Mouse (Mus musculus) limb, embryonic 13.5 days (tissue): Measurements from ENCODE around the gene Rnft2. TPM values are rescaled to one million over a fixed set of nuclear protein-coding genes. Genes with fewer than 3 reads are reported as not detected.

Source experiments
- ATAC-seq: fragments of 200-750 bp; cut with Nextera tagmentation; 2 replicates; pipeline ENCODE4 v1.8.0; 2017; ENCODE audit warnings: low read depth, moderate number of reproducible peaks, moderate TSS enrichment; ENCODE audit not compliant: low FRiP score
- H3K27ac ChIP-seq: fragments of 300-500 bp; sonication (generic); 2 replicates; pipeline ENCODE4 v1.5.1; 2015; ENCODE audit warnings: inconsistent platforms, mild to moderate bottlenecking, moderate library complexity
- H3K27me3 ChIP-seq: fragments of 300-500 bp; sonication (generic); 2 replicates; pipeline ENCODE4 v1.6.1; 2015; ENCODE audit warnings: mild to moderate bottlenecking, inconsistent platforms
- H3K36me3 ChIP-seq: fragments of 300-500 bp; sonication (generic); 2 replicates; pipeline ENCODE4 v1.6.1; 2015; ENCODE audit warnings: inconsistent platforms, mild to moderate bottlenecking, moderate library complexity
- H3K4me1 ChIP-seq: fragments of 300-500 bp; sonication (generic); 2 replicates; pipeline ENCODE4 v1.6.1; 2015; ENCODE audit warnings: inconsistent platforms
- H3K4me2 ChIP-seq: fragments of 300-500 bp; sonication (generic); replicated peaks from 2 replicates; pipeline ENCODE4 v1.6.1; 2015; ENCODE audit warnings: inconsistent platforms, mild to moderate bottlenecking, moderate library complexity
- H3K4me3 ChIP-seq: fragments of 300-500 bp; sonication (generic); 2 replicates; pipeline ENCODE4 v1.5.1; 2015; ENCODE audit warnings: moderate library complexity, mild to moderate bottlenecking, inconsistent platforms
- H3K9ac ChIP-seq: fragments of 300-500 bp; sonication (generic); 2 replicates; pipeline ENCODE4 v1.6.1; 2015; ENCODE audit warnings: mild to moderate bottlenecking, inconsistent platforms
- H3K9me3 ChIP-seq: fragments of 300-500 bp; sonication (generic); 2 replicates; pipeline ENCODE4 v1.6.1; 2016; ENCODE audit warnings: inconsistent platforms
- WGBS: fragments of 180-500 bp; shearing (Covaris S2); methylation state at CpG from one replicate; pipeline ENCODE4 v1.1.7; 2015; 5-methylcytosine and 5-hydroxymethylcytosine counted together
- polyA plus RNA-seq: library from polyadenylated mRNA; unstranded; fragments of >200 nt; fragmentation: Nextera tagmentation; extraction: Ambion mirVana; gene quantifications from 2 replicates; pipeline ENCODE4 v1.2.1, GENCODE M21; 2015

Rnft2 gene
- polyA plus RNA-seq, 1 experiment from 2014 or later = 4.6 TPM

DNA sequence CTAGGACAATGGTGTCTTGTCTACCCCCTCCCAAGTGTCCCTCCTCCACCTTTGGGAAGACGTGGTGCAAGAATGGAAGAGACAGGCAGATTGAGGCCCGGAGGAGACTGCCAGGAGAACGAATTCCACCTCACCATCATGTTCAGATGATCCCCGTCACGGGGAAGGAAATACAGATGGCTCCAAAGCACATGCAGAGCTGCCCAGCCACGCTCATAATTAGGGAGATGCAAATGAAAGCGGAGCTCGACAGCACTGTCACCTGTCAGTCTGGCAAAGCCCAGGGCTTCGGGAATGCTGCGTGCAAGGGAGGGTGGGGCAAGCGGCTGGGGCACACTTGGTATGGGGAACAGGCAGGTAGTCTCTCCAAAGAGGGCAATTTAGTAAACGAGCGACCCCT lies 47.5 kb downstream of the Rnft2 start:
- WGBS = 73% methylated on average over 13 of the region's 13 CpGs
- ATAC-seq = no peak
- H3K27ac ChIP-seq = no peak overlapping the region

DNA sequence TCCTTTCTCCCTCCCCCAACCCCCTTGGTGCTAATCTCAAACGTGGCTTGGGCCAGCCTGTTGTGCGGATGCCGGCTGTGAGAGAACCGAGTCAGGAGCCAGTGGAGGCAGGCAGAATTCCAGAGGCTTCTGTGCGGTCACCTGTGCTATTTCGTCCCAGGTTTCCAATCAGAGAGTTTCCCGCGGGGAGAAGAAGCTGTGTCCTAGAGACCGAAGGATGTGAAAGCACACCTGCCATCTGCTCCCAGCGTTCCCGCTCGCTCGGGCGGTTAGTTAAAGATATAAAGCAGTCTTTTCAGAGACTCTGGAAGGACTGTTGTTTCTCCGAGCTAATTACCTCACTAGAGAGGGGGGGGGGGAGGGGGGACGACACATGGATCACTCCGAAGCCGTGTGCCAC lies 52.7 kb downstream of the Rnft2 start:
- Histone ChIP-seq H3K27ac (no peak overlapping the region), H3K9ac (no peak overlapping the region), H3K4me3 (no peak overlapping the region), H3K4me2 (no peak overlapping the region), H3K36me3 (no peaks in the 10 kb centered on the region), H3K4me1 (peaks cover 10% of the 10 kb centered on the region; the same call in 1 of the 2 replicates), H3K27me3 (peaks cover 32% of the 10 kb centered on the region), H3K9me3 (no peaks in the 10 kb centered on the region)
- WGBS = 18% methylated on average over 15 of the region's 18 CpGs
- ATAC-seq = no peak

More for the DNA sequence above, 47.5 kb downstream of the Rnft2 start:
- Histone ChIP-seq H3K36me3 (peaks cover 15% of the 10 kb centered on the region; the same call in 1 of the 2 replicates), H3K4me2 (no peak overlapping the region), H3K4me1 (peaks cover 2% of the 10 kb centered on the region; the same call in 1 of the 2 replicates), H3K9ac (no peak overlapping the region), H3K9me3 (no peaks in the 10 kb centered on the region), H3K4me3 (no peak overlapping the region), H3K27me3 (peaks cover 14% of the 10 kb centered on the region; the same call in 1 of the 2 replicates)

- no peak overlapping the region for H3K9ac ChIP-seq
- ATAC-seq = no peak
- no peak overlapping the region for H3K27ac ChIP-seq
- no peaks in the 10 kb centered on the region for H3K9me3 ChIP-seq
- peaks cover 10% of the 10 kb centered on the region; the same call in 1 of the 2 replicates for H3K4me1 ChIP-seq
- no peak overlapping the region for H3K4me3 ChIP-seq
- H3K4me2 ChIP-seq = no peak overlapping the region
- no peaks in the 10 kb centered on the region for H3K36me3 ChIP-seq
- 80% methylated on average over 9 of the region's 9 CpGs for WGBS
- H3K27me3 ChIP-seq = peaks cover 32% of the 10 kb centered on the region
These were observed 54.4 kb downstream of the Rnft2 start for GRCm38 (mm10) chr5:118190491-118190890.

GRCm38 (mm10) chr5:118188356-118188755 lies 56.6 kb downstream of the Rnft2 start:
- H3K9ac ChIP-seq = no peak overlapping the region
- H3K4me1 ChIP-seq = peaks cover 10% of the 10 kb centered on the region; the same call in 1 of the 2 replicates
- no peaks in the 10 kb centered on the region for H3K9me3 ChIP-seq
- no peak for ATAC-seq
- 27% methylated on average over 6 of the region's 6 CpGs for WGBS
- no peak overlapping the region for H3K27ac ChIP-seq
- no peak overlapping the region for H3K4me3 ChIP-seq
- no peaks in the 10 kb centered on the region for H3K36me3 ChIP-seq
- peaks cover 28% of the 10 kb centered on the region for H3K27me3 ChIP-seq
- H3K4me2 ChIP-seq = no peak overlapping the region

- Histone ChIP-seq H3K9me3 (no peaks in the 10 kb centered on the region), H3K27me3 (peaks cover 18% of the 10 kb centered on the region), H3K4me1 (peaks cover 4% of the 10 kb centered on the region; the same call in 1 of the 2 replicates), H3K9ac (no peak overlapping the region), H3K4me2 (no peak overlapping the region), H3K36me3 (no peaks in the 10 kb centered on the region), H3K27ac (no peak overlapping the region), H3K4me3 (no peak overlapping the region)
- ATAC-seq = no peak
- WGBS = 83% methylated on average over 9 of the region's 9 CpGs
These were observed 57.8 kb downstream of the Rnft2 start for GRCm38 (mm10) chr5:118186903-118187633.

DNA sequence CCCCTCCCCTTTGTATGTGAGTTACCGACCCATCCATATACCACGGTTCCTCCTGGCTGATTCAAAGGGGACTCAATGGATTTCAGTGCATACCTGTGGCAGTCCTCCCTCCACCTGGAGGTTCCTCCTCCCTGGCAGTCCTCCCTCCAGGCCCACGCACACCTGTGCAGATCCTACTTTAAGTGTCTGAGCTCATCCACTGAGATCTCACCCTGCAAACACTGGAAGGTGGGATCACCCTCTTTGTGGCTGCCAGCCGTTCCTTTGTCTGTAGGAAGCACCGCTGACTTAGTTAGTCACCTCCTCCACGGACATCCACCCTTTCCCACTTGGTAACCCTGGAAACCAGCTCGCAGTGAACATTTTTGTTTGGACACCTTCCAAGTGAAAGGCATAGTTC lies 67.3 kb downstream of the Rnft2 start:
- H3K4me3 ChIP-seq = no peak overlapping the region
- H3K27ac ChIP-seq = no peak overlapping the region
- peaks cover 9% of the 10 kb centered on the region for H3K4me1 ChIP-seq
- 0 out of 2 replicates have a peak, but pooled peaks cover 4% of the 10 kb centered on the region for H3K9me3 ChIP-seq
- no peak overlapping the region for H3K4me2 ChIP-seq
- WGBS = 78% methylated on average over 7 of the region's 7 CpGs
- H3K27me3 ChIP-seq = peaks cover 58% of the 10 kb centered on the region
- no peak for ATAC-seq
- no peaks in the 10 kb centered on the region for H3K36me3 ChIP-seq
- no peak overlapping the region for H3K9ac ChIP-seq

DNA sequence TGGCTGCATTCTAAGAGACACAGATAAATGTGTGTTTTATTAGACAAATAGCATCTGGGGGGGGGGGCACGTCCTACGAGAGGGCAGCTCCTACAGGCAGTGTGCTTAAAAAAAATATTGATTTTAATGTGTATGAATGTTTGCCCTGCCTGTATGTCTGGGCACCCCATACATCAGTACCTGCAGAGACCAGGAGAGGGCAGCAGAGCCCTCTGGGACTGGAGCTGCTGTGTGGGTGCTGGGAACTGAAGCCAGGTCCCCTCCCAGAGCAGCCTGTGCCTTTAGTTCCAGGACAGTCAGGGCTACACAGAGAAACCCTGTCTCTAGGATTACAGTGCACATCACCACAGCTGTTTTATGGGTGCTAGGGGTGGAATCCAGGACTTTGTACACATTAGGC lies 69.8 kb downstream of the Rnft2 start:
- 0 out of 2 replicates have a peak, but pooled peaks cover 4% of the 10 kb centered on the region for H3K9me3 ChIP-seq
- H3K9ac ChIP-seq = no peak overlapping the region
- ATAC-seq = no peak
- H3K27me3 ChIP-seq = peaks cover 80% of the 10 kb centered on the region
- H3K4me1 ChIP-seq = peaks cover 27% of the 10 kb centered on the region
- peak overlapping the region; percentile 26; the same call in 1 of the 2 replicates for H3K4me3 ChIP-seq
- 21% methylated on average over 2 of the region's 2 CpGs for WGBS
- no peak overlapping the region for H3K27ac ChIP-seq
- peak overlapping the region; percentile 56 for H3K4me2 ChIP-seq
- no peaks in the 10 kb centered on the region for H3K36me3 ChIP-seq

DNA sequence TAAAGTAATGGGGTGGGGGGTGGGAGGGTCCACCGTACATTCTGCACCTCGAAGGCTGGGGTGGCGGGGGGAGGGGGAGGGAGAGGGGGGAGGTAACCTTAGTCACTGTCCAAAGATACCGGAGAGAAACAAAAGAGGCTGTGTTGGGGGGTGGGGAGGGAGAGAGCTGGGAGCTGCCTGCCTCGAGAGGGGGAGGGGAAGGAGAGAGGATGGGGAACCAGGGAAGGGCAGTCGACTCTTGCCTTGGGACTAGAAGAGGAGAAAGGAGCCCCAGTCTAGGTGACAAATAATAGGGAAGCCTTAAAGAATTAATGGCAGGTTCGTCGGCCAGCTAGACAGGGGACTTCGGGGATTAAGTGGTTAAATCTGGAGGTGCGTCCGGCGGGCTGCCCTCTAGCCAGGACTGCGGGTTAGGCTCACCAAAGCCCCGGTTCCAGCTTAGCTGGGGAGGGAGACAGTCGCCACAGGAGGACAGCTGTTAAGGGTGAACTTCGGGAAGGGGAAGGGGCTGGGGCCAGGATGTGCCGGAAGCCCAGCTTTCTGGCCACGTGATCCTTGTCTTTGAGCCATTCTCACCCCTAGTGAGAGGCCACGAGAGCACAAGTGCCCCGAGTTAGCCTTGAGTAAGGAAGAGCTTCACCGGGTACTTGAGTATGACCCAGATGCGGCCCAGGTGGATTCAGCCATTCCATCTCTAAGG lies 70.5 kb downstream of the Rnft2 start:
- H3K27me3 ChIP-seq = peaks cover 82% of the 10 kb centered on the region
- no peaks in the 10 kb centered on the region for H3K36me3 ChIP-seq
- peaks cover 29% of the 10 kb centered on the region for H3K4me1 ChIP-seq
- H3K4me2 ChIP-seq = peak overlapping the region; percentile 56
- 0 out of 2 replicates have a peak, but pooled peaks cover 4% of the 10 kb centered on the region for H3K9me3 ChIP-seq
- H3K4me3 ChIP-seq = peak overlapping the region; percentile 26
- ATAC-seq = no peak
- no peak overlapping the region for H3K27ac ChIP-seq
- WGBS = under 1% methylated on average over 22 of the region's 22 CpGs
- H3K9ac ChIP-seq = peak overlapping the region; percentile 43; the same call in 1 of the 2 replicates

DNA sequence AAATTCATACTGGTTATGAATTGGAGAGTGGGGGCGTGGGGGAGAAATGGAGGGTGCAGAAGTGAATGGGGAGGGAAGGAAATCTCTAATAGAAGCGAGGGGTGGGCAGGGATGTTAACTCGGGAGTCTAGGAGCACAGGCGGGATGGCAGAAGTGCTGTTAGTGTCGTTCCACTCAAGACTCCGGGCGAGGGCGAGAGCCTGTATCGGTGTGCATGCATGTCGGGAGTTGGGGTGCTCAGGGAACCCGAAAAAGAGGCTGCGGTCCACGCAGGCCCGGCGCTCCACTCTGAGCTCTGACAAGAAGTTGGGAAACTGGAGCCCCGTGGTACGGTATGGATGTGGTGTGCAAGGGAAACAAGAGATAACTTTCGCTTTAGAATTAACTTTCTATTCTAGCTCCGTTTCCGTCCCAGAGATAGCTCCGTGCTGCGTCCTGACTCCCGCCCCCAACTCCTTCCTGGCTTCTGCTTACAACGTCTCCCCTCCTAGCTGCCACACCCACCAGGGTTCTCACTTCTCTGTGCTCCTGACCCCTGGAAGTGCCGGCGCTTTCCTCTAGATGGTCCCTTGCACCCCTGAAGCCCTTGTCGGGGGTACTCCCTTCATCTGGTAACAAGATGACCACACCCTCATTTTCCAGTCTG lies 72.7 kb downstream of the Rnft2 start:
- no peak for ATAC-seq
- no peak overlapping the region for H3K9ac ChIP-seq
- WGBS = 1% methylated on average over 27 of the region's 27 CpGs

DNA sequence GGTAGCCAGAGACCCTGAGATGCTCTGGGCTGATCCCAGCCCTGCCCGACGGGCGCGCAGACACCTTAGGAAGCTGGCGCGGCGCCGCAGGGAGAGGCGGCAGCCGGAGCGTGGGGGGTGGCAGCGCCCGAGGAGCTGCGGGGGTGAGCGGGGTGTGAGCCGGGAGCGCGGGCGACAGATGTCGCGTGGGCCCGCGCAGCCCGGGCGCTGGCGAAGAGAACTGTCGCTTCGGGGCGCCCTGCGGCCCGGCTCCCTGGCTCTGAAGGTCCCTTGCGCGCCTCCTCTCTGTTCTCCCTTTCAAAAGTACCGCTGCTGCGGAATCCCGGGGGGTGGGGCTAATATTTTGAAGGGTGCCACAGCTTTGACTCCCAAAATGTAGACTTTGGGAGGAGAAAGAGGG lies 73.3 kb downstream of the Rnft2 start:
- H3K27ac ChIP-seq = no peak overlapping the region
- under 1% methylated on average over 35 of the region's 36 CpGs for WGBS
- no peak for ATAC-seq

More for the DNA sequence above, 72.7 kb downstream of the Rnft2 start:
- Histone ChIP-seq H3K36me3 (no peaks in the 10 kb centered on the region), H3K9me3 (0 out of 2 replicates have a peak, but pooled peaks cover 4% of the 10 kb centered on the region), H3K4me2 (peak overlapping the region; percentile 63), H3K4me1 (peaks cover 34% of the 10 kb centered on the region), H3K4me3 (peak overlapping the region; percentile 38), H3K27me3 (peaks cover 92% of the 10 kb centered on the region), H3K27ac (no peak overlapping the region)

GRCm38 (mm10) chr5:118170888-118171529 lies 73.9 kb downstream of the Rnft2 start:
- Histone ChIP-seq H3K9ac (no peak overlapping the region), H3K27ac (no peak overlapping the region), H3K4me2 (peak overlapping the region; percentile 63), H3K4me1 (peaks cover 34% of the 10 kb centered on the region), H3K36me3 (no peaks in the 10 kb centered on the region), H3K4me3 (peak overlapping the region; percentile 38), H3K9me3 (0 out of 2 replicates have a peak, but pooled peaks cover 4% of the 10 kb centered on the region), H3K27me3 (peaks cover 97% of the 10 kb centered on the region)
- no peak for ATAC-seq
- WGBS = under 1% methylated on average over 25 of the region's 25 CpGs

More for the DNA sequence above, 73.3 kb downstream of the Rnft2 start:
- peaks cover 93% of the 10 kb centered on the region for H3K27me3 ChIP-seq
- H3K4me3 ChIP-seq = peak overlapping the region; percentile 38
- H3K4me1 ChIP-seq = peaks cover 34% of the 10 kb centered on the region
- no peak overlapping the region for H3K9ac ChIP-seq
- no peaks in the 10 kb centered on the region for H3K36me3 ChIP-seq
- 0 out of 2 replicates have a peak, but pooled peaks cover 4% of the 10 kb centered on the region for H3K9me3 ChIP-seq
- peak overlapping the region; percentile 63 for H3K4me2 ChIP-seq
